Mouse (Mus musculus) embryonic fibroblast, embryonic 13.5 days (primary cell): ENCODE data around the gene Cep290.

Experiments
- CTCF ChIP-seq: IDR thresholded peaks from 2 replicates; pipeline ENCODE4 v1.5.1; 2011; ENCODE audit warnings: mild to moderate bottlenecking, control low read depth, low read length, moderate library complexity, borderline replicate concordance; ENCODE audit not compliant: insufficient read depth
- POLR2A ChIP-seq: IDR thresholded peaks from 2 replicates; pipeline ENCODE4 v1.6.1; 2011; ENCODE audit warnings: low read depth, mild to moderate bottlenecking, control low read depth, low read length, moderate library complexity

GRCm38 (mm10) chr10:100620040-100620439 is 132.7 kb downstream of the Cep290 start:
- no peak for TF ChIP-seq CTCF
- TF ChIP-seq POLR2A = no peak
